ENCODE assay signal across 8 mouse cellular contexts in the genomic region with DNA sequence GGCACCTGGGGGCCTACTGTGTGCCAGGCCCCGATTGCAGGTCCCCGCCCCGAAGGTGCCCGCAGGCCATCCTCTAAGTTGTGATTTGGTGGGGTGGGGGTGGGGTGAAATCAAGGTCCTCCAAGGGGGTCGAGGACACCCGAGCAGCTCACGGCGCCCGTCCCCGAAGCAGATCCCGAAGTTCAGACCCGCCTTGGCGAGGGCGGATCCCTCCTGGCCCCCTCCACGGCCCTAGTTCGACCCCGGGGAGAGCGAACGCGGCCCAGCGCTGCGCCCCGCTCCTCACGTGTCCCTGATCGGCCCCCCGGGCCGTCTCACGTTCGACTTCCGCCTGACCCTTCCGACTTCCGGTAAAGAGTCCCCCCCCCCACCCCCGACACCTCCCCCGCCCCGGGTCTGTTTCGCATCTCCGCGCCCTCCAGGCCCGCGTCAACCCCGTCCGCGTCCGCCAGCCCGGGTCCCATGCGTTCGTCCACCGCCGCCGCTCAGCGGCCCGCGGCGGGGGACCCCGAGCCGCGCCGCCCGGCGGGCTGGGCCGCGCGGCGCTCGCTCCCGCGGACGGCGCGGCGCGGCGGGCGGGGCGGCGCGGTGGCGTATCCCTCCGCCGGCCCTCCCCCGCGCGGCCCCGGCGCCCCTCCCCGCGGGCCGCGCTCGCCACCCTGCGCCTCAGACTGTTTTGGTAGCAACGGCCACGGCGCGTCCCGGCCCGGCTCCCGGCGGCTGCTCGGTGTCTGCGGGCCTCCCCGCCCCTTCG. TPM values are rescaled to one million over a fixed set of nuclear protein-coding genes. Genes with fewer than 3 reads are reported as not detected.
DNase-seq lines count a peak whose midpoint lies in the region; ATAC-seq and TF ChIP-seq lines count a peak whose summit lies in the region.

TSS of gene Atxn2 (plus strand) at position 164 of the 754 bp plus-strand sequence.

- no peaks in the 10 kb centered on the region for H3K9me3 ChIP-seq in heart, embryonic 10.5 days
- no peaks in the 10 kb centered on the region for H3K9me3 ChIP-seq in kidney, embryonic 15.5 days (replicated peaks)
- no peaks in the 10 kb centered on the region for H3K9me3 ChIP-seq in limb, embryonic 15.5 days
- no peaks in the 10 kb centered on the region for H3K9me3 ChIP-seq in midbrain, postnatal 0 days (ENCODE audit: low read length)

- H3K4me1 ChIP-seq in bone marrow macrophage, adult 2 months (ENCODE audit: control insufficient read depth, insufficient read depth, low read length) = peaks cover 14% of the 10 kb centered on the region
- peaks cover 13% of the 10 kb centered on the region for H3K4me1 ChIP-seq in embryonic fibroblast, embryonic 13.5 days (ENCODE audit: control insufficient read depth, insufficient read depth, low read length)
- H3K4me1 ChIP-seq in heart, embryonic 10.5 days = peaks cover 32% of the 10 kb centered on the region
- peaks cover 33% of the 10 kb centered on the region for H3K4me1 ChIP-seq in kidney, embryonic 15.5 days
- peaks cover 27% of the 10 kb centered on the region for H3K4me1 ChIP-seq in limb, embryonic 15.5 days
- peaks cover 8% of the 10 kb centered on the region; the same call in 1 of the 2 replicates for H3K4me1 ChIP-seq in midbrain, postnatal 0 days (ENCODE audit: insufficient read depth, low read length)

- H3K9ac ChIP-seq in kidney, embryonic 15.5 days = peak within 1 kb of the TSS; percentile 98
- peak within 1 kb of the TSS; percentile 85 for H3K9ac ChIP-seq in limb, embryonic 15.5 days
- peak within 1 kb of the TSS; percentile 98 for H3K9ac ChIP-seq in midbrain, postnatal 0 days (replicated peaks; ENCODE audit: low read length, poor library complexity, severe bottlenecking)

- peak; percentile 88 for ATAC-seq in kidney, embryonic 15.5 days (replicated peaks; ENCODE audit: low FRiP score)
- peak; percentile 78 for ATAC-seq in limb, embryonic 15.5 days (ENCODE audit: insufficient number of reproducible peaks, low FRiP score, low TSS enrichment, low read depth)
- peak; percentile 81 for ATAC-seq in midbrain, postnatal 0 days (ENCODE audit: low FRiP score)

- peak within 1 kb of the TSS; percentile 72 for H3K4me3 ChIP-seq in bone marrow macrophage, adult 2 months (ENCODE audit: insufficient read depth, low read length)
- H3K4me3 ChIP-seq in embryonic fibroblast, embryonic 13.5 days (ENCODE audit: insufficient read depth, low read length) = peak within 1 kb of the TSS; percentile 89
- H3K4me3 ChIP-seq in heart, embryonic 10.5 days = peak within 1 kb of the TSS; percentile 93
- peak within 1 kb of the TSS; percentile 99 for H3K4me3 ChIP-seq in kidney, embryonic 15.5 days (replicated peaks)
- peak within 1 kb of the TSS; percentile 97 for H3K4me3 ChIP-seq in limb, embryonic 15.5 days
- H3K4me3 ChIP-seq in midbrain, postnatal 0 days (ENCODE audit: low read depth, low read length) = peak within 1 kb of the TSS; percentile 98

- no peak for TF ChIP-seq CTCF in bone marrow macrophage, adult 2 months (IDR thresholded peaks at IDR 0.05; ENCODE audit: low read depth, low read length)
- TF ChIP-seq CTCF in embryonic fibroblast, embryonic 13.5 days (IDR thresholded peaks at IDR 0.05; ENCODE audit: borderline replicate concordance, insufficient read depth, low read length) = no peak
- TF ChIP-seq CTCF in midbrain, postnatal 0 days (IDR thresholded peaks at IDR 0.05) = no peak

- peak; percentile 87 to 90 for DNase-seq in B cell, adult 2 months
- DNase-seq in heart, embryonic 10.5 days (ENCODE audit: low spot score) = peak; percentile 92
- DNase-seq in midbrain, postnatal 0 days (ENCODE audit: low spot score) = peak; percentile 90
- DNase-seq in spleen, postnatal 10 days (ENCODE audit: low spot score in 2 of 2) = peak; percentile 84 to 87

- WGBS in heart, embryonic 10.5 days = 2% methylated on average over 95 of the region's 103 CpGs
- 1% methylated on average over 82 of the region's 103 CpGs for WGBS in kidney, embryonic 15.5 days
- WGBS in limb, embryonic 15.5 days = under 1% methylated on average over 37 of the region's 103 CpGs
- 2% methylated on average over 35 of the region's 103 CpGs for WGBS in midbrain, postnatal 0 days

- peak within 1 kb of the TSS; percentile 79 for H3K4me2 ChIP-seq in kidney, embryonic 15.5 days
- peak within 1 kb of the TSS; percentile 77 for H3K4me2 ChIP-seq in limb, embryonic 15.5 days
- H3K4me2 ChIP-seq in midbrain, postnatal 0 days (ENCODE audit: low read depth, low read length, poor library complexity, severe bottlenecking) = peak within 1 kb of the TSS; percentile 68

- peak within 1 kb of the TSS; percentile 90 for H3K27ac ChIP-seq in bone marrow macrophage, adult 2 months (ENCODE audit: insufficient read depth, low read depth, low read length)
- H3K27ac ChIP-seq in embryonic fibroblast, embryonic 13.5 days (ENCODE audit: insufficient read depth, low read length) = peak within 1 kb of the TSS; percentile 80
- H3K27ac ChIP-seq in heart, embryonic 10.5 days = peak within 1 kb of the TSS; percentile 99
- H3K27ac ChIP-seq in kidney, embryonic 15.5 days = peak within 1 kb of the TSS; percentile 97
- H3K27ac ChIP-seq in limb, embryonic 15.5 days = peak within 1 kb of the TSS; percentile 96
- peak within 1 kb of the TSS; percentile 98 for H3K27ac ChIP-seq in midbrain, postnatal 0 days (ENCODE audit: low read depth, low read length)

- no peaks in the 10 kb centered on the region for H3K27me3 ChIP-seq in heart, embryonic 10.5 days (ENCODE audit: insufficient read depth, poor library complexity, severe bottlenecking)
- H3K27me3 ChIP-seq in kidney, embryonic 15.5 days = no peaks in the 10 kb centered on the region
- H3K27me3 ChIP-seq in limb, embryonic 15.5 days = no peaks in the 10 kb centered on the region
- no peaks in the 10 kb centered on the region for H3K27me3 ChIP-seq in midbrain, postnatal 0 days (ENCODE audit: insufficient read depth, low read length)

- TF ChIP-seq POLR2A in bone marrow macrophage, adult 2 months (IDR thresholded peaks at IDR 0.05; ENCODE audit: borderline replicate concordance, low read depth, low read length) = no peak; the same call in 1 of the 2 replicates
- TF ChIP-seq POLR2A in embryonic fibroblast, embryonic 13.5 days (IDR thresholded peaks at IDR 0.05; ENCODE audit: low read depth, low read length) = peak; percentile 90

- H3K36me3 ChIP-seq in heart, embryonic 10.5 days = no peaks in the 10 kb centered on the region
- H3K36me3 ChIP-seq in kidney, embryonic 15.5 days = no peaks in the 10 kb centered on the region
- no peaks in the 10 kb centered on the region for H3K36me3 ChIP-seq in limb, embryonic 15.5 days
- H3K36me3 ChIP-seq in midbrain, postnatal 0 days (ENCODE audit: insufficient read depth, low read length) = no peaks in the 10 kb centered on the region

RNA-seq across cellular contexts. Expression of gene Atxn2, which starts in this region (rescaled TPM):
- polyA plus RNA-seq in bone marrow macrophage, adult 2 months (2012; ENCODE audit: insufficient read depth, insufficient read length, missing spikeins) = 62.9 and 70.6 TPM in 2 replicates
- polyA plus RNA-seq in embryonic fibroblast, embryonic 13.5 days (2011; ENCODE audit: insufficient read length, low read depth, missing spikeins) = 174 and 196 TPM in 2 replicates
- polyA plus RNA-seq in heart, embryonic 10.5 days (2016; fragmentation: Nextera tagmentation; extraction: Ambion mirVana) = 38.2 and 46.8 TPM in 2 replicates
- 50.1 and 54.9 TPM in 2 replicates for polyA plus RNA-seq in kidney, embryonic 15.5 days (2015; fragmentation: Nextera tagmentation; extraction: Ambion mirVana)
- 48.5 and 49.4 TPM in 2 replicates for polyA plus RNA-seq in limb, embryonic 15.5 days (2015; fragmentation: Nextera tagmentation; extraction: Ambion mirVana)
- 102 and 103 TPM in 2 replicates for total RNA-seq in midbrain, postnatal 0 days (2014; rRNA removed)
- polyA plus RNA-seq in midbrain, postnatal 0 days (2015; fragmentation: Nextera tagmentation; extraction: Ambion mirVana) = 82.9 and 103 TPM in 2 replicates

Comparison
In these comparisons a context has a peak if more than half of its experiments do, and no peak if none do; other contexts are left out.
1. Peak in every context shown above with its lines: DNase-seq, ATAC-seq, H3K4me3 ChIP-seq and H3K27ac ChIP-seq.